Comparison of ENCODE assay signal across 22 mouse cellular contexts in the genomic region with DNA sequence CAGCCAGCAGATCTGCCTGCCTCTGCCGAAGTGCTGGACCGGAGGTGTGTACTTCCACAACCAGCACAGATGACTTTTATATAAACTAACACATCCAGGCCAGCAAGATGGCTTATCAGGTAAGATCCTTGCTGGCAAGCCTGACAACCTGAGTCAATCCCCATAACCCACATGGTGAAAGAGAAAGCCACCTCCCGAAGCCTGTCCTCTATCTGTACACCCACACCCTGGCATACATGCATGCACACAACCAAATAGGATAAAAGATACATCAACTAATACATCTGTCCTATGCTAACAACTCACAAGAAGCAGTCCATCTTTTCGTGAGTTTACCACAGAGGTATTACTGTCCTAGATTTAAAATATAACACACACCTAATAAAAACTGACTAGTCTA. TPM values are rescaled to one million over a fixed set of nuclear protein-coding genes. Genes with fewer than 3 reads are reported as not detected.
A peak's percentile ranks its signal among the peaks of the same experiment; 100 is the strongest.
DNase-seq lines count a peak whose midpoint lies in the region; ATAC-seq and TF ChIP-seq lines count a peak whose summit lies in the region.
"Had no signal": no experiment of that assay in that cellular context is flagged by ENCODE, and none has a peak within 500 bp of the region (broad histone marks: within the 10 kb centered on the region; RNA-seq: fewer than 3 reads in every experiment).

No protein-coding gene starts in this region.

- no peaks in the 10 kb centered on the region for H3K9me3 ChIP-seq in stomach, embryonic 15.5 days
- no peaks in the 10 kb centered on the region for H3K9me3 ChIP-seq in stomach, postnatal 0 days (ENCODE audit: control insufficient read depth, low read length)
- H3K9me3 ChIP-seq in liver, embryonic 11.5 days (ENCODE audit: control insufficient read depth, low read length): no peaks in the 10 kb centered on the region
- no peaks in the 10 kb centered on the region for H3K9me3 ChIP-seq in liver, postnatal 0 days (ENCODE audit: low read length)
- H3K9me3 ChIP-seq: embryonic facial prominence, embryonic 12.5 days; G1E; limb, embryonic 10.5 days; midbrain, embryonic 15.5 days had no signal

- H3K27me3 ChIP-seq in stomach, embryonic 15.5 days (replicated peaks): no peaks in the 10 kb centered on the region
- H3K27me3 ChIP-seq in stomach, postnatal 0 days (ENCODE audit: control insufficient read depth, insufficient read depth, low read length): no peaks in the 10 kb centered on the region
- H3K27me3 ChIP-seq in liver, embryonic 11.5 days (replicated peaks; ENCODE audit: control insufficient read depth, insufficient read depth, low read length): no peaks in the 10 kb centered on the region
- no peaks in the 10 kb centered on the region for H3K27me3 ChIP-seq in liver, postnatal 0 days (ENCODE audit: insufficient read depth, low read length)
- H3K27me3 ChIP-seq: embryonic facial prominence, embryonic 12.5 days; midbrain, embryonic 15.5 days had no signal

- no peak overlapping the region for H3K9ac ChIP-seq in stomach, embryonic 15.5 days
- no peak overlapping the region for H3K9ac ChIP-seq in stomach, postnatal 0 days (ENCODE audit: low read length)
- no peak overlapping the region for H3K9ac ChIP-seq in liver, embryonic 11.5 days (ENCODE audit: low read depth, low read length)
- no peak overlapping the region for H3K9ac ChIP-seq in liver, postnatal 0 days (replicated peaks)
- H3K9ac ChIP-seq: embryonic facial prominence, embryonic 12.5 days; hindbrain, embryonic 14.5 days; midbrain, embryonic 15.5 days had no signal

- no peak overlapping the region for H3K4me3 ChIP-seq in stomach, embryonic 15.5 days (replicated peaks)
- H3K4me3 ChIP-seq in stomach, postnatal 0 days (ENCODE audit: low read depth, low read length): no peak overlapping the region
- no peak overlapping the region for H3K4me3 ChIP-seq in liver, embryonic 11.5 days (ENCODE audit: low read depth, low read length)
- no peak overlapping the region for H3K4me3 ChIP-seq in liver, postnatal 0 days (ENCODE audit: low read depth, low read length)
- H3K4me3 ChIP-seq: embryonic facial prominence, embryonic 12.5 days; erythroblast, embryonic 14.5 days; gastrocnemius, adult 2 months; limb, embryonic 10.5 days; midbrain, embryonic 15.5 days; myocyte had no signal

- peak; percentile 68; the same call in 1 of the 2 replicates for ATAC-seq in stomach, embryonic 15.5 days (ENCODE audit: insufficient read depth, low FRiP score, low read depth)
- ATAC-seq in stomach, postnatal 0 days (ENCODE audit: low FRiP score, low TSS enrichment): no peak
- peak; percentile 90 for ATAC-seq in liver, embryonic 11.5 days (replicated peaks; ENCODE audit: low FRiP score)
- peak; percentile 95 for ATAC-seq in liver, postnatal 0 days
- ATAC-seq in activated CD4-positive, CD25-positive, alpha-beta regulatory T cell, adult 4 months: no peak
- ATAC-seq: forebrain, embryonic 14.5 days; inflammation-experienced regulatory T-cells, adult 6 months; lung, postnatal 0 days; midbrain, embryonic 15.5 days had no signal

- TF ChIP-seq CTCF in stomach, postnatal 0 days (IDR thresholded peaks at IDR 0.05; ENCODE audit: low read depth): no peak
- TF ChIP-seq CTCF in liver, postnatal 0 days (IDR thresholded peaks at IDR 0.05; ENCODE audit: low read depth): no peak

- no peak for DNase-seq in stomach, postnatal 0 days (ENCODE audit: low spot score)
- no peak for DNase-seq in liver, embryonic 11.5 days (ENCODE audit: low spot score)
- no peak for DNase-seq in liver, postnatal 0 days
- DNase-seq in layer of hippocampus, adult 9-11 months: no peak
- DNase-seq in urinary bladder, postnatal 25 days (ENCODE audit: low spot score): no peak
- DNase-seq: adrenal gland, postnatal 10 days; cerebellum, adult 9-10 months; gastrocnemius, adult 2 months; kidney, adult 9 months; kidney, postnatal 14 days had no signal

- H3K4me2 ChIP-seq in stomach, embryonic 15.5 days: no peak overlapping the region
- H3K4me2 ChIP-seq in stomach, postnatal 0 days (replicated peaks; ENCODE audit: low read depth): no peak overlapping the region
- H3K4me2 ChIP-seq in liver, embryonic 11.5 days: no peak overlapping the region
- H3K4me2 ChIP-seq in liver, postnatal 0 days (ENCODE audit: low read depth, low read length): peak overlapping the region; percentile 29
- H3K4me2 ChIP-seq: embryonic facial prominence, embryonic 12.5 days; hindbrain, embryonic 14.5 days; midbrain, embryonic 15.5 days had no signal

- 86% methylated on average over 4 of the region's 4 CpGs for WGBS in stomach, embryonic 15.5 days
- WGBS in stomach, postnatal 0 days: 82% methylated on average over 4 of the region's 4 CpGs
- 73% methylated on average over 4 of the region's 4 CpGs for WGBS in liver, embryonic 11.5 days
- 66% methylated on average over 4 of the region's 4 CpGs for WGBS in liver, postnatal 0 days (ENCODE audit: insufficient replicate concordance)

- TF ChIP-seq EP300 in stomach, postnatal 0 days (optimal IDR thresholded peaks at IDR 0.05): no peak
- peak; percentile 95 for TF ChIP-seq EP300 in liver, postnatal 0 days (IDR thresholded peaks at IDR 0.05; ENCODE audit: low read depth)

- no peaks in the 10 kb centered on the region for H3K4me1 ChIP-seq in stomach, embryonic 15.5 days
- H3K4me1 ChIP-seq in stomach, postnatal 0 days (replicated peaks; ENCODE audit: control insufficient read depth, insufficient read depth): no peaks in the 10 kb centered on the region
- H3K4me1 ChIP-seq in liver, embryonic 11.5 days (replicated peaks; ENCODE audit: control insufficient read depth, insufficient read depth, low read length): no peaks in the 10 kb centered on the region
- H3K4me1 ChIP-seq in liver, postnatal 0 days (ENCODE audit: insufficient read depth): no peaks in the 10 kb centered on the region; the same call in 1 of the 2 replicates
- H3K4me1 ChIP-seq: embryonic facial prominence, embryonic 12.5 days; limb, embryonic 10.5 days; midbrain, embryonic 15.5 days had no signal

- no peak overlapping the region for H3K27ac ChIP-seq in stomach, embryonic 15.5 days
- no peak overlapping the region for H3K27ac ChIP-seq in stomach, postnatal 0 days (replicated peaks)
- H3K27ac ChIP-seq in liver, embryonic 11.5 days (ENCODE audit: low read depth, low read length): no peak overlapping the region
- peak overlapping the region; percentile 65; the same call in 1 of the 2 replicates for H3K27ac ChIP-seq in liver, postnatal 0 days (ENCODE audit: low read depth)
- H3K27ac ChIP-seq: embryonic facial prominence, embryonic 12.5 days; gastrocnemius, adult 2 months; hindbrain, embryonic 14.5 days; limb, embryonic 10.5 days; midbrain, embryonic 15.5 days had no signal

- H3K36me3 ChIP-seq in stomach, embryonic 15.5 days: peaks cover 13% of the 10 kb centered on the region; the same call in 1 of the 2 replicates
- peaks cover 4% of the 10 kb centered on the region; the same call in 1 of the 2 replicates for H3K36me3 ChIP-seq in stomach, postnatal 0 days (ENCODE audit: control insufficient read depth, insufficient read depth, low read length)
- H3K36me3 ChIP-seq in liver, embryonic 11.5 days (ENCODE audit: control insufficient read depth, insufficient read depth, low read length): peaks cover 30% of the 10 kb centered on the region
- peaks cover 29% of the 10 kb centered on the region for H3K36me3 ChIP-seq in liver, postnatal 0 days (replicated peaks; ENCODE audit: insufficient read depth, low read length)

RNA-seq across cellular contexts. Expression of a gene that starts 8.7 kb away (rescaled TPM):
- 83.1 and 84.7 TPM in 2 replicates for polyA plus RNA-seq in stomach, embryonic 15.5 days (2015; fragmentation: Nextera tagmentation; extraction: Ambion mirVana)
- 61.5 and 63.0 TPM in 2 replicates for polyA plus RNA-seq in stomach, postnatal 0 days (2015; fragmentation: Nextera tagmentation; extraction: Ambion mirVana)
- polyA plus RNA-seq in liver, embryonic 11.5 days (2014; fragmentation: Nextera tagmentation; extraction: Ambion mirVana): 127 and 139 TPM in 2 replicates
- 66.5 and 67.9 TPM in 2 replicates for polyA plus RNA-seq in liver, postnatal 0 days (2015; fragmentation: Nextera tagmentation; extraction: Ambion mirVana)
- 10 to 100 TPM; 53.5 to 61.0 TPM for polyA plus RNA-seq in activated CD4-positive, CD25-positive, alpha-beta regulatory T cell, adult 4 months (2017; shearing (Covaris generic))

RNA-seq across cellular contexts. Expression of a gene that starts 19.7 kb away (rescaled TPM):
- polyA plus RNA-seq in stomach, embryonic 15.5 days (2015; fragmentation: Nextera tagmentation; extraction: Ambion mirVana): 224 and 239 TPM in 2 replicates
- polyA plus RNA-seq in stomach, postnatal 0 days (2015; fragmentation: Nextera tagmentation; extraction: Ambion mirVana): 190 and 193 TPM in 2 replicates
- 264 and 272 TPM in 2 replicates for polyA plus RNA-seq in liver, embryonic 11.5 days (2014; fragmentation: Nextera tagmentation; extraction: Ambion mirVana)
- polyA plus RNA-seq in liver, postnatal 0 days (2015; fragmentation: Nextera tagmentation; extraction: Ambion mirVana): 95.1 and 96.3 TPM in 2 replicates
- polyA plus RNA-seq in activated CD4-positive, CD25-positive, alpha-beta regulatory T cell, adult 4 months (2017; shearing (Covaris generic)): 100 to 1,000 TPM; 144 to 156 TPM

RNA-seq across cellular contexts. Expression of a gene that starts 34.7 kb away (rescaled TPM):
- 15.9 and 16.9 TPM in 2 replicates for polyA plus RNA-seq in stomach, embryonic 15.5 days (2015; fragmentation: Nextera tagmentation; extraction: Ambion mirVana)
- 10.8 and 11.6 TPM in 2 replicates for polyA plus RNA-seq in stomach, postnatal 0 days (2015; fragmentation: Nextera tagmentation; extraction: Ambion mirVana)
- 15.8 and 17.7 TPM in 2 replicates for polyA plus RNA-seq in liver, embryonic 11.5 days (2014; fragmentation: Nextera tagmentation; extraction: Ambion mirVana)
- polyA plus RNA-seq in liver, postnatal 0 days (2015; fragmentation: Nextera tagmentation; extraction: Ambion mirVana): 5.8 and 5.9 TPM in 2 replicates
- polyA plus RNA-seq in activated CD4-positive, CD25-positive, alpha-beta regulatory T cell, adult 4 months (2017; shearing (Covaris generic)): 10 to 100 TPM in 1 of 2 experiments, 1 to 10 TPM in 1; 8.9 to 10.1 TPM

Comparison
In these comparisons a context has a peak if more than half of its experiments do, and no peak if none do; other contexts are left out.
1. ATAC-seq: peak in stomach, embryonic 15.5 days (single experiment), liver, embryonic 11.5 days (single experiment) and liver, postnatal 0 days (single experiment); none in stomach, postnatal 0 days (single experiment) and activated CD4-positive, CD25-positive, alpha-beta regulatory T cell, adult 4 months (single experiment).